Mouse (Mus musculus) myocyte (in vitro differentiated cells): ENCODE results near the gene Son. TPM values are rescaled to one million over a fixed set of nuclear protein-coding genes. Genes with fewer than 3 reads are reported as not detected.

Experiments used
- H3K27me3 ChIP-seq: one replicate; pipeline ENCODE4 v1.6.1; 2011; ENCODE audit not compliant: control insufficient read depth, insufficient read depth, insufficient read length
- H3K36me3 ChIP-seq: one replicate; pipeline ENCODE4 v1.6.1; 2011; ENCODE audit not compliant: control insufficient read depth, insufficient read depth
- H3K4me2 ChIP-seq: one replicate; pipeline ENCODE4 v1.6.1; 2011; ENCODE audit warnings: low read depth, control low read depth
- H3K4me3 ChIP-seq: one replicate; pipeline ENCODE4 v1.5.1; 2011; ENCODE audit warnings: mild to moderate bottlenecking, control low read depth, moderate library complexity
- H3K79me2 ChIP-seq: one replicate; pipeline ENCODE4 v1.6.1; 2011; ENCODE audit not compliant: control insufficient read depth, insufficient read depth
- H3ac ChIP-seq: one replicate; pipeline ENCODE4 v1.6.1; 2011; ENCODE audit not compliant: control insufficient read depth, insufficient read length
- CEBPB ChIP-seq: IDR thresholded peaks from 2 replicates; pipeline ENCODE4 v1.6.1; 2011; ENCODE audit warnings: mild to moderate bottlenecking, moderate library complexity; ENCODE audit not compliant: poor library complexity, insufficient read depth, severe bottlenecking
- E2F4 ChIP-seq: IDR thresholded peaks from one replicate; pipeline ENCODE4 v1.6.1; 2011; ENCODE audit warnings: mild to moderate bottlenecking, control low read depth, moderate library complexity; ENCODE audit not compliant: insufficient read depth
- MAX ChIP-seq: IDR thresholded peaks from one replicate; pipeline ENCODE4 v1.6.1; 2011; ENCODE audit warnings: low read depth, mild to moderate bottlenecking, control low read depth
- MYOD1 ChIP-seq, 3 experiments: IDR thresholded peaks; one replicate each; pipeline ENCODE4 v1.6.1; 2011; ENCODE audit warnings: control low read depth in 2 of 3, low read depth in 2 of 3, mild to moderate bottlenecking in 2 of 3, moderate library complexity in 1 of 3; ENCODE audit not compliant: insufficient read length in 2 of 3, control insufficient read depth in 1 of 3
- MYOG ChIP-seq, 3 experiments: IDR thresholded peaks; one replicate each; pipeline ENCODE4 v1.6.1; 2011; ENCODE audit warnings: control low read depth in 2 of 3, low read depth in 2 of 3, mild to moderate bottlenecking in 2 of 3; ENCODE audit not compliant: insufficient read length in 2 of 3, control insufficient read depth in 1 of 3, insufficient read depth in 1 of 3
- POLR2A ChIP-seq: IDR thresholded peaks from one replicate; pipeline ENCODE4 v1.6.1; 2011; ENCODE audit warnings: low read depth, mild to moderate bottlenecking, control low read depth, moderate library complexity; ENCODE audit not compliant: insufficient read length
- POLR2AphosphoS2 ChIP-seq: IDR thresholded peaks from one replicate; pipeline ENCODE4 v1.6.1; 2011; ENCODE audit warnings: low read depth, control low read depth; ENCODE audit not compliant: insufficient read length
- REST ChIP-seq: IDR thresholded peaks from one replicate; pipeline ENCODE4 v1.6.1; 2011; ENCODE audit warnings: mild to moderate bottlenecking, control low read depth, moderate library complexity; ENCODE audit not compliant: insufficient read depth, insufficient read length
- SRF ChIP-seq: IDR thresholded peaks from one replicate; pipeline ENCODE4 v1.6.1; 2011; ENCODE audit warnings: low read depth; ENCODE audit not compliant: control insufficient read depth, insufficient read length
- TCF12 ChIP-seq: IDR thresholded peaks from one replicate; pipeline ENCODE4 v1.6.1; 2011; ENCODE audit warnings: mild to moderate bottlenecking, control low read depth; ENCODE audit not compliant: poor library complexity, insufficient read depth, severe bottlenecking
- TCF3 ChIP-seq: IDR thresholded peaks from one replicate; pipeline ENCODE4 v1.6.1; 2011; ENCODE audit warnings: low read depth, control low read depth; ENCODE audit not compliant: insufficient read length
- USF1 ChIP-seq: IDR thresholded peaks from one replicate; pipeline ENCODE4 v1.6.1; 2011; ENCODE audit warnings: low read depth, mild to moderate bottlenecking, control low read depth, moderate library complexity
- polyA plus RNA-seq: library from polyadenylated mRNA; unstranded; fragments of >200 nt; fragmentation: generic; extraction: Trizol; gene quantifications from one replicate; pipeline ENCODE4 v1.2.1, GENCODE M21; 2012; ENCODE audit warnings: missing spikeins

Son gene
- polyA plus RNA-seq, 1 experiment, result 48.7 TPM

- Histone ChIP-seq H3K79me2 (peaks cover 4% of the 10 kb centered on the region), H3K27me3 (no peaks in the 10 kb centered on the region)
These were observed 39.1 kb downstream of the Son start for GRCm38 (mm10) chr16:91686369-91686768.

DNA sequence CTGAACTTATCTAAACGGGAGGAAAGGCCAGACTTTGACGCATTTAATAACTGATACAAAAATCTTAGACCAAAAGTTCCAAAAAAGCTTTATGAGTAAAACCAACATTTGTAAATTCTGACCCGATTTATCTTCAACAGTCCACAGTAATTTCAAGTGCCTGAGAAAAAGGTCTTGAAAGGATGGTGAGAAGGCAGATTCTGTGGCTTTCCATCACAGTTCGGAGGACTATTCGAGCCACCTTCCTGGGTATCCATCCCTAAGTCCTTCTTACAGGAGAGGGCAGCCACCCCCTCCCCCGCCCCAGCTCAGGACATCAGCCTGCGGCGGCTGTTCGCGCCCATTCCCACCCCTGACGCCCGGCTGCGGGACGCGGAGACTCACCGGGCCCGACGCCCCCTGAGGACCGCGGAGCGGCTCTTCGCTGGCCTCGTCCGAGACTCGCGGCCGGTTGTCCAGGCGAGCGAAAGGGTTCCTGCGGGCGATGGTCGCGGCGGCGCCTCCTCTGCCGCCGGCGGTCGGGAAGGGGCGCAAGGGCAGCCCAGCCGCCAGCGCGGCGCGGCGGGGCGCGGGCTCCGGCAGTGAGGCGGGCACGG is 40.8 kb downstream of the Son start:
- H3K4me3 ChIP-seq, result peak overlapping the region; percentile 46
- peaks cover 4% of the 10 kb centered on the region for H3K79me2 ChIP-seq
- peak overlapping the region; percentile 51 for H3ac ChIP-seq
- H3K4me2 ChIP-seq, result peak overlapping the region; percentile 81
- H3K27me3 ChIP-seq, result no peaks in the 10 kb centered on the region
- no peaks in the 10 kb centered on the region for H3K36me3 ChIP-seq
- TF ChIP-seq E2F4, result no peak
- peak in 1 of 3 experiments; percentile 0 for TF ChIP-seq MYOD1 (IDR thresholded peaks at IDR 0.05; ENCODE audit: control insufficient read depth in 1 of 3, insufficient read length in 2 of 3, low read depth in 2 of 3)
- no peak for TF ChIP-seq REST
- TF ChIP-seq SRF, result no peak

More at GRCm38 (mm10) chr16:91686369-91686768, 39.1 kb downstream of the Son start:
- Histone ChIP-seq H3K4me2 (no peak overlapping the region), H3K4me3 (no peak overlapping the region), H3ac (no peak overlapping the region), H3K36me3 (peaks cover 4% of the 10 kb centered on the region)
- no peak for TF ChIP-seq MYOG (IDR thresholded peaks at IDR 0.05; ENCODE audit: control insufficient read depth in 1 of 3, insufficient read depth in 1 of 3, insufficient read length in 2 of 3, low read depth in 2 of 3)
- no peak for TF ChIP-seq MYOD1 (IDR thresholded peaks at IDR 0.05; ENCODE audit: control insufficient read depth in 1 of 3, insufficient read length in 2 of 3, low read depth in 2 of 3)
- no peak for TF ChIP-seq POLR2A
- TF ChIP-seq USF1, result no peak
- no peak for TF ChIP-seq SRF
- no peak for TF ChIP-seq REST
- no peak for TF ChIP-seq TCF3
- no peak for TF ChIP-seq CEBPB
- TF ChIP-seq MAX, result no peak
- TF ChIP-seq E2F4, result no peak
- no peak for TF ChIP-seq TCF12
- TF ChIP-seq POLR2AphosphoS2, result no peak

DNA sequence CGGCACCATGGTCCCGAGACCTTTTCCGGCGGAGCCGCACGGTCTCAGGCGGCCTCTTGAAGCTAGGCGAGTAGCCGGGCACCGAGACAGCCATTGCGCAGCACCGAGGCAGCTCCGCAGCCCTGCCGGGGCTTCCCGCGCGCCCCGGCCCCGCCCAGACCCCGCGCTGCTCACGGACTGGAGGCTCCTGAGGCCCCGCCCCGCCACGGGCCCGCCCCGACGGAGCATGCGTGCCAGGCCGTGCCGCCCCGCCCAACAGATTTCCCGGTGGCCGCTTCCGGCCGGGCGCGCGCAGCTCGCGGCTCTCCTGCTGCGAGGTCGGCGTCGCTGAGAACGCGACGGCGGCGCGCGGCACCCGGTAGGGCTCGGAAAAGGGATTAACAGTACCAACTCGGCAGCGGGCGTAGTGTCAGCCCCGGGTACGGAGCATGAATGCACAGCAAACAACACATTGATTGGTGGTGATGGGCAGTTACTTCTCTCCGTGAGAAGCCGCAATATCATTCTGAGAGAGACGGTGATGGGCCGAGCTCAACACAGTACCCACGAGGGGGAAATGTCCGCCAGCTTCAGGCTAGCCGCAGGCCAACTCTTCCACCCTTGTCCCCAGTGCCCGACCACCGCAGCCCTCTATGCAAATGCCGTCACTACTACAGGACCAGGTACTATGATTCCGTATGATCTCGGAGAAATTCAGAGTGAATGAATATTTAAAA is 41.5 kb downstream of the Son start, which contains the start of gene Donson:
Gene Donson (minus strand): TSS at position 152 of the 716 bp plus-strand sequence.
- Histone ChIP-seq H3K36me3 (no peaks in the 10 kb centered on the region), H3K4me2 (peak within 1 kb of the TSS; percentile 99), H3K79me2 (peaks cover 4% of the 10 kb centered on the region), H3K27me3 (no peaks in the 10 kb centered on the region), H3ac (peak within 1 kb of the TSS; percentile 51), H3K4me3 (peak within 1 kb of the TSS; percentile 46)
- peak in 1 of 3 experiments; percentile 3 for TF ChIP-seq MYOG (IDR thresholded peaks at IDR 0.05; ENCODE audit: control insufficient read depth in 1 of 3, insufficient read depth in 1 of 3, insufficient read length in 2 of 3, low read depth in 2 of 3)
- peak; percentile 83 for TF ChIP-seq POLR2AphosphoS2
- TF ChIP-seq CEBPB, result no peak
- TF ChIP-seq MAX, result no peak
- peak; percentile 92 for TF ChIP-seq POLR2A
- no peak for TF ChIP-seq USF1
- TF ChIP-seq TCF12, result no peak
- no peak for TF ChIP-seq SRF
- peak in 1 of 3 experiments; percentile 6 for TF ChIP-seq MYOD1 (IDR thresholded peaks at IDR 0.05; ENCODE audit: control insufficient read depth in 1 of 3, insufficient read length in 2 of 3, low read depth in 2 of 3)
- TF ChIP-seq REST, result no peak
- TF ChIP-seq TCF3, result no peak
- TF ChIP-seq E2F4, result no peak

DNA sequence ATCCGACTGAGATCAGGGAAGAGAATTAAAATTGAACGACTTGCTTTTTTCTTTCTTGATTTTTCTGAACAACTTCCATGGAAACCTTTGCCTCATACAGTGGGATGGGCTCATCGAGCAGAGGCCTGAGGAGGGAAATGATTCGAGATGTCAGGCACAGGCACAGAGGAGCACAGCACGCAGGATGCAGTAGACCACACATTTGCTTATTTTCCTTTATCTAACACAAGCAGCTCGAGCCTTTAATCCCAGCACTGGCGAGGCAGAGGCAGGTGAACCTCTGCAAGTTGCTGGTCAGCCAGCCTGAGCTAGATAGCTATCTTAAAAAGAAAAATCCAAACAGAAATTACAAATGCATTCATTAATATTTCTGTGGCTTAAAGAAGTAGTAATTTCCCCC is 42.5 kb downstream of the Son start:
- Histone ChIP-seq H3K4me3 (peak overlapping the region; percentile 46), H3K4me2 (peak overlapping the region; percentile 99), H3K79me2 (peaks cover 4% of the 10 kb centered on the region), H3K27me3 (no peaks in the 10 kb centered on the region), H3K36me3 (peaks cover 4% of the 10 kb centered on the region), H3ac (no peak overlapping the region)
- TF ChIP-seq TCF12, result no peak
- no peak for TF ChIP-seq REST
- TF ChIP-seq POLR2A, result no peak
- no peak for TF ChIP-seq USF1
- TF ChIP-seq E2F4, result no peak
- TF ChIP-seq POLR2AphosphoS2, result no peak
- no peak for TF ChIP-seq TCF3
- TF ChIP-seq MAX, result no peak
- TF ChIP-seq SRF, result no peak
- TF ChIP-seq MYOG (IDR thresholded peaks at IDR 0.05; ENCODE audit: control insufficient read depth in 1 of 3, insufficient read depth in 1 of 3, insufficient read length in 2 of 3, low read depth in 2 of 3), result no peak
- TF ChIP-seq MYOD1 (IDR thresholded peaks at IDR 0.05; ENCODE audit: control insufficient read depth in 1 of 3, insufficient read length in 2 of 3, low read depth in 2 of 3), result no peak
- no peak for TF ChIP-seq CEBPB
